Mouse (Mus musculus) telencephalon, adult 2 months (tissue): Measurements from ENCODE around the gene Ric3.
"Not testable (repeated sequence)": the region's sequence is repeated elsewhere in the genome, so short reads cannot be mapped to it uniquely, and the experiment has no call there.

Source experiments
- DNase-seq: peaks from one replicate; pipeline ENCODE4 v3.0.0-alpha.2; 2011; ENCODE audit warnings: low read depth, low spot score

Ric3 gene

GRCm38 (mm10) chr7:109083113-109083812 lies at the start of gene Ric3:
TSS of gene Ric3 (minus strand) at chr7:109083331.
- peak; percentile 81 for DNase-seq

GRCm38 (mm10) chr7:109131565-109131964 lies 48.4 kb upstream of the Ric3 start:
- DNase-seq: no peak

GRCm38 (mm10) chr7:109129946-109130686 lies 47.0 kb upstream of the Ric3 start:
- DNase-seq: no peak

- DNase-seq: no peak
These were observed 46.3 kb upstream of the Ric3 start for GRCm38 (mm10) chr7:109129442-109129841.

- DNase-seq: no peak
These were observed 32.8 kb upstream of the Ric3 start for GRCm38 (mm10) chr7:109115929-109116328.

- DNase-seq: not testable (repeated sequence)
These were observed 32.4 kb upstream of the Ric3 start for GRCm38 (mm10) chr7:109115488-109115887.

- no peak for DNase-seq
These were observed 31.8 kb upstream of the Ric3 start for GRCm38 (mm10) chr7:109114950-109115349.

GRCm38 (mm10) chr7:109111000-109111399 lies 27.9 kb upstream of the Ric3 start:
- peak; percentile 74 for DNase-seq

- DNase-seq: no peak
These were observed 21.8 kb upstream of the Ric3 start for GRCm38 (mm10) chr7:109104894-109105293.

- DNase-seq: no peak
These were observed 18.0 kb upstream of the Ric3 start for GRCm38 (mm10) chr7:109101167-109101566.

GRCm38 (mm10) chr7:109098145-109099018 lies 15.3 kb upstream of the Ric3 start:
- no peak for DNase-seq

GRCm38 (mm10) chr7:109097203-109097602 lies 14.1 kb upstream of the Ric3 start:
- DNase-seq: peak; percentile 27

- DNase-seq: no peak
These were observed 13.5 kb upstream of the Ric3 start for GRCm38 (mm10) chr7:109096618-109097017.

GRCm38 (mm10) chr7:109094294-109094693 lies 11.2 kb upstream of the Ric3 start:
- no peak for DNase-seq

- not testable (repeated sequence) for DNase-seq
These were observed 8.2 kb upstream of the Ric3 start for GRCm38 (mm10) chr7:109091316-109091715.

- no peak for DNase-seq
These were observed 3.8 kb upstream of the Ric3 start for GRCm38 (mm10) chr7:109086946-109087345.

GRCm38 (mm10) chr7:109083813-109084184 lies 668 bp upstream of the Ric3 start:
- DNase-seq: no peak

GRCm38 (mm10) chr7:109082269-109083112 lies 640 bp downstream of the Ric3 start:
- no peak for DNase-seq

- DNase-seq: no peak
These were observed 10.8 kb downstream of the Ric3 start for GRCm38 (mm10) chr7:109072326-109072725.

GRCm38 (mm10) chr7:109069641-109070040 lies 13.5 kb downstream of the Ric3 start:
- DNase-seq: no peak

GRCm38 (mm10) chr7:109059536-109059935 lies 23.6 kb downstream of the Ric3 start:
- no peak for DNase-seq
